Mouse (Mus musculus) ZHBTc4 (cell line): Measurements from ENCODE around the gene Vrtn.
A peak's percentile ranks its signal among the peaks of the same experiment; 100 is the strongest.

Experiments
- DNase-seq: peaks from one replicate; pipeline ENCODE4 v3.0.0-alpha.2; 2011; ENCODE audit warnings: low read depth, low spot score

Vrtn gene

DNA sequence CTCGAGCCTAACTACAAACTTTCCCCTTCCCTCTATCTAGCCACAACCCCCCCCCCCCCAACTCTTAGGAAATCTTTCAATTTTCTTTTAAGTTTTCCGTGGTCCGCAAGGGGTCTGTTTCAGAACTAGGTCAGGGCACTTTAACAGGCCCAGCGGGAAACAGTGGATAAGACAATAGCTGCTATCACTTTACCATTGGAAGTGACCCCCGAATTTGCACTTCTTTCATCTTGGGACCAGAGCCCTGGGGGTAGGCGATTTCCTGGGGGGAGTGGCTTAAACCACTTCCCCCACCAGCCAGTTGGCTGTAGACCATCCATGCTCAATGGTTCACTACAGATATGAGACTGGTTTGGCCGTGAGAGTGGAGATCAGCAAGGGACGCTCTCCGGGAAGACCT lies at the start of gene Vrtn:
Gene Vrtn (plus strand): TSS at position 366 of the 400 bp plus-strand sequence.
- peak; percentile 38 for DNase-seq

GRCm38 (mm10) chr12:84598324-84598723 lies 42.5 kb upstream of the Vrtn start:
- DNase-seq, result no peak

DNA sequence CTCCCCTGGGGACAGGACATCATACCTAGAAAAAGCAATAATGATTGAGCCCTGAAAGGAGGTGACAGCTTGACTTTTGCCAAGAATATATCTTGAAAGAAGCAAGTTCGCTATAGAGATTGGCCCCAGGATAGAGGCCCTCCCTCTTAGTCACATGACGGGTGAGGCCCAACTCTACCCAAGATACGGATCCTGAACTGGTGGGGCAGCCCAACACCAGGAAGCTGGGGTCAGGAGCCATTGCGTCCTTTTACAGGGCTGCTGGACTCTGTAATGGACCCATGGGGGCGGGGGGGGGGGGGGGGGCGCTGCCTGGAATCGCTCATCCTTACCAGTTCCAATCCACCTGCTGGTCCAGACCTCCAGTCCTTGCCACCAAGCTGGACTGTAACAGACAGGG lies 36.8 kb upstream of the Vrtn start:
- no peak for DNase-seq

DNA sequence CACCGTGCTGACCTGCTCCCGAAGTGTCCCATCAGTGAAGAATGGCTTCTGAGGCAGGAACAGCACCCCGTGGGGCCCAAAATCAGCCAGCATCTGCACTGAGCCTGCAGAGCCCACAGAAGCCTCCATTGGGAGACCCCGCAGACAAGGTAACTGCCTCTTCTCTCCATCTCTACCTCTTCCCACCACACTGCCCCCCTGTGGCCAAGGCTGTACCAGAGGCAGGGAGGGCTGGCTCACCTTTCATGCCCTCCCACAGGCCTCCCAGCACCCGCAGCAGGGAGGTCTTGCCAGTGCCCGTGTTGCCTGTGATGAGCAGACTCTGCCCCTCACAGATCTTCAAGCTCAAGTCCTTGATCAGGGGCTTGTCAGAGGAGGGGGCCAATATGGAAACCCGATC lies 35.0 kb upstream of the Vrtn start:
- peak; percentile 42 for DNase-seq

- peak; percentile 69 for DNase-seq
Measured at GRCm38 (mm10) chr12:84611718-84612117, 29.1 kb upstream of the Vrtn start.

- peak; percentile 27 for DNase-seq
Measured at GRCm38 (mm10) chr12:84612518-84612917, 28.3 kb upstream of the Vrtn start.

- DNase-seq, result peak; percentile 66
Measured at GRCm38 (mm10) chr12:84614001-84614400, 26.8 kb upstream of the Vrtn start.

GRCm38 (mm10) chr12:84614524-84614923 lies 26.3 kb upstream of the Vrtn start:
- no peak for DNase-seq

DNA sequence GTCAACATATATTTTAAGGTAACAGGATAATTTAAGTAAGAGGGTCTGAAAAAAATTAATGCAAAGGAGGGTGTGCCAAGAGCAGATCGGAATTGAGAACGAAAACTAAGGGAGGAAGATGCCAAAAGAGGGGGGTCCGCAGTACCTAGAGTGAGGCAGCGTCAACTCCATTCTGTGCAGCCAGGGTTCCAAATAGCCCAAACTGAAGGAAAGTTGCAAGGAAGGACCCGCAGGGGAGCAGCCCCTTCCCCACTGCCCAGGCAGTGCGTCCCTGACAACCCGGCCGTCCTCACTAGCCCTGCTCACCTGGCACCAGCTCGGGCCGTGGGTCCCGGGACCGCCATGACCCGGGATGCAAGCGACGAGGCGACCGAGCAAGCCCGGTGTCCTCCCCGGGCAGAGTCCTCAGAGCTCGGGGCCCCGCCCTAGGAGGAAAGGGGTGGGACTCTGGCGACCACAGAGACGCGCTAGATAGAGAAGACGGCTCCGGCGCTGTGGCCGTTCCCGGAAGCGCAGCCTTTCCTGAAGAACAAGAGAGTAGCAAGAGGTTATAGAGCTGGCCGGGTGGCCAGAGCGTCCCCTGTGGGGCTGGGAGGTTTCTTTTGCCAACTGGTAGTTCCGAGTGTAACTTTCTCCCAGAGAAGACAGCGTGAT lies 23.7 kb upstream of the Vrtn start, which contains the start of gene Abcd4:
Gene Abcd4 (minus strand): TSS at position 437 of the 654 bp plus-strand sequence.
- DNase-seq, result peak; percentile 97

DNA sequence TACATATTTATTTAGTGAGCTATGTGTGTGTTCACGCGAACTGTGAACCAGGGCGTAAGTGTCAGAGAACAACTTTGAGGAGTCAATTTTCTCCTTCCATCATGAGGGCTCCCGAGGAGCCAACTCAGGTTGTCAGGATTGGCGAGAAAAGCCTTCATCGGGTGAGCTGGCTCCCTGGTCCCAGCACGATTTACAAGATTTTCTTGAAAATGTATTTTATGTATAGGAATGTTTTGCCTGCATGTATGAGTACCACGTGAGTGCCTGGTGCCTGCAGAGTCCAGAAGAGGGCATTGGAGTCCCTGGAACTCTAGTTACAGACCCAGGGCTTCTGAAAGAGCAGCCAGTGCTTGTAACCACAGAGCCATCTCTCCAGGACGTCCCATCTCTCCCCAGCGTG lies 23.2 kb upstream of the Vrtn start:
- no peak for DNase-seq

- peak; percentile 50 for DNase-seq
Measured at GRCm38 (mm10) chr12:84620975-84621374, 19.8 kb upstream of the Vrtn start.

- DNase-seq, result no peak
Measured at GRCm38 (mm10) chr12:84624601-84625000, 16.2 kb upstream of the Vrtn start.

DNA sequence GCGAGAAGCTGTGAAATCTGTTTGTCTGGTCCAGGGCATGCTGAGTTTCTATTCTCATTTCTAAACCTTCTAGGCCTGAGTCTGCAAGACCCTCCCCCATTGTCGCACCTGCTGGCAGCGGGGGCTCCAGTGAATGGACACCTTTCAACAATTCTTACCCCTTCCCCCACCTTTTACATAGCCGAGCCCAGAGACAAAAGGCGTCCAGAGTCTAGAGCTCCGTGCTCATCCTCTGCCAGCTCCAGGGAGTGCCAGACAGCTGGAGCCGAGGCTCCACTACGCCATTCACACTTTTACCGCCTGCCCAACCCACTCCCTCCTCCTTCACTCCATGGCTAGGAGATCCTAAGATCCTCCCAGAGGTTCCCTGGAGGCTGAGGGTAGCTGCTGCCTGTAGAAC lies 15.7 kb upstream of the Vrtn start:
- DNase-seq, result peak; percentile 85

- DNase-seq, result no peak
Measured at GRCm38 (mm10) chr12:84631867-84632266, 9.0 kb upstream of the Vrtn start.

- DNase-seq, result peak; percentile 25
Measured at GRCm38 (mm10) chr12:84640253-84640652, 566 bp upstream of the Vrtn start.

DNA sequence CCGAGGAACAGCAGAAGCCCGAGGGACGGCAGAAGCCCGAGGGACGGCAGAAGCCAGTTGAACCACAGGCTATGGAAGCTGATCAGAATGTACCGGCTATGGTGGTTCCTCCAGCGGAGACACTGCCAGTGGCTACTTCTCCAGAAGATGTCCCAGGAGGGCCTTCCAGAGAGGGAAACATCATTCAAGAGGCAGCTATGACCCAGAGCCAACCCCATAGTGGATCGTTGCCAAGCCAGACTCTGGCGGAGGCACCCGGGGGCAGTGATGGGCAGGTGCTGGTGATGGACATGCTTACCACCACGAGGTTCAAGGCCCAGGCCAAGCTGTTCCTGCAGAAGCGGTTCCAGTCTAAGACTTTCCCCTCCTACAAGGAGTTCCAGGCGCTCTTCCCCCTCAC lies 9.4 kb downstream of the Vrtn start:
- DNase-seq, result no peak

DNA sequence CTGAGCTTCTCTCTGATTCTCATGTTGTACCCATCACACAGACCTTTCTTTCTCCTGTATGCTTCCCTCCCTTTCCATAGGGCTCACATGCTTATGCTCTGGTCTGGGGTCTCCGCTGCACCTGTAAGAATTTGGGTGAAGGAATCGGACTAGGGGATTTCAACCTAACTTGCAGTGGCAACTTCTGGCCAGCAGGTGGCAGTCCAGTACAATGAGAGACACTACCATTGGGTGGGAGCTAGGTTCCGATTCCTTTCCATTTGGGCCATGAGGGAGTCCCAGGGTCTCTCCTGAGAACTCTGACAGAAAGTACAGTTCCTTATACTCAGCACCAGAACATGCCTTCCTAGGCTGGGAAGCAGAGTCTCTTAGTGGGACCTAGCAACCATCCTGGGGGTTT lies 13.1 kb downstream of the Vrtn start:
- peak; percentile 67 for DNase-seq

GRCm38 (mm10) chr12:84670555-84670954 lies 29.7 kb downstream of the Vrtn start:
- peak; percentile 90 for DNase-seq

- DNase-seq, result peak; percentile 62
Measured at GRCm38 (mm10) chr12:84671646-84672045, 30.8 kb downstream of the Vrtn start.

DNA sequence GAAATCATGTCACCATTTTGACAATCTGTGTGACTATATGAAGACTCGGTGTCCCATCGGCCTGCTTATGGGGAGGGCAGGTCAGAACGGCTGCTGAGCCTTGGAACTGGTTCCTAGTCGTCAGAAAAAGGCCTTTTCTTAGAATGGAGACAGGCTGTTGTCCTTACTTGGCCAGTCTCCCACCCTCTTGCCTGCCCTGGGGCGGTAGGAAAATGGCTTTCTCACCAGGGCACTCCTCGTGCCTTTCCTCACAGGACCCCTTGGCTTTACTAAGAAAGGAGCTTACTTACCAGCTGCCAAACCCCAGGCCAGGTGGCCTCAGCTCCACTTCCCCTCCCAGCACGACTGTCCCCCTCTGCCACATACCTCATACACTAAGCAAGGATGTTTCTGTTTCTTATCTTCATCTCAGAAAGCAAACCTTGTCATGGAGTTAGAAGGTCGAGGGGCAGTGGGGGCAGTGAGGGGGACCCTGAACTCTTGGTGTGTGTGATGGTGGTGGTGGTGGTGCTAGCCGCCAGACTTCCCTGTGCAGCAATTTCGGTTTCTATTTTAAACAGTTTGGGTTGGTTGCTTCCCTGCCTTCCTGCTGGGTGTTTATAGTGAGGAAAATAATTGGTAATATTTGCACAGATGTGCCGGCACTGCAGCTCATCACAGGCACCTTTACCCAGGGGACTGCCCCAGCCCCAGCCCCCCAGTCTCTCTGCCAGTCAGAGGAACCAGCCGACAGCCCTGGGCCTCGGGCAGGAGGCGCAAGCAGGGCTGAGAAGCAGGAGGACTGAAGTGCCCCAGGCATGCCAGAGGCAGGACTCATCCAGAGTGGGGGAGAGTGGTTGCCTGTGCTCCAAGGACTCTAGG lies 34.1 kb downstream of the Vrtn start:
- no peak for DNase-seq

GRCm38 (mm10) chr12:84676011-84676410 lies 35.2 kb downstream of the Vrtn start:
- DNase-seq, result no peak

DNA sequence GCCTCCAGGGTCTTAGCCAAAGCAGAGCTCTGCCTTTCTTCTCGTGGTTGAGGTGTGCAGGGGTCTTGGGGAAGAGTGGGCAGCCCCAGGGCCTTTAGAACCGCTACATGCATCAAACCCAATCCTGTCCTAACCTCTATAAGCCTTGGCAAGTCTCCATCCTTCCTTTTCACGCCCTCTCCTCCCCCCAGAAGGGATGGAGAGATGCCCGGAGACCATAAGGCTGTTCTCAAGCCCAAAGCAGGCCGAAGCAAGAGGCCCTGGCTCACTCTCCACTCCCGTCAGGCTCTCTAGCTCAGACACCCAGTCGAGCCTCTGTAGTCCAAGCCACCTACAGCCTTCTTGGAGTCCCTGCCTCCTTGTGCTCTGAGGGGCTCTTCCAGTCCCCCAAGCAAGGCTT lies 43.8 kb downstream of the Vrtn start:
- no peak for DNase-seq

DNA sequence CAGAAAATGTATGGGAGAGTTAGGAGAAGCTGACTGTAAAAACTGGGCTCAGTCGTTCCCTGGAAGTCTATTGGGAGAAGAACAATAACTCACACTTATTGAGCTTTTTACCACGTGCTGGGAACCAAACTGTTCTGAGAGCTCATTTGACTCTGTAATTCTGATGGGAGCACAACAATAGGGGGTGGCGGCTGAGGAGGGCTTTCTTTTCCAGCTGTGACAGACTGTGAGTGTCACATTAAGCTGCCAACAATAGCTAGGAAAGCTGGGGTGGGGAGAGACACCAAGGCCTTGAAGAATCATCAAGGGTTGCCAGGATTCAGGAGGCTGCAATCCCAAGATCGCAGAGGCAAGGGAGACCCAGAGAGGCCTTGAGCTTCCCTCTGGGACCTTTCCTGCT lies 45.4 kb downstream of the Vrtn start:
- peak; percentile 62 for DNase-seq
